Mouse (Mus musculus): ENCODE measurements at regions not wholly inside any gene's neighbourhood (a gene's known extent, or its start where the extent isn't known, plus 50 kb on each side); places are given as distances from the start of the nearest gene placed in this dataset.

DNA sequence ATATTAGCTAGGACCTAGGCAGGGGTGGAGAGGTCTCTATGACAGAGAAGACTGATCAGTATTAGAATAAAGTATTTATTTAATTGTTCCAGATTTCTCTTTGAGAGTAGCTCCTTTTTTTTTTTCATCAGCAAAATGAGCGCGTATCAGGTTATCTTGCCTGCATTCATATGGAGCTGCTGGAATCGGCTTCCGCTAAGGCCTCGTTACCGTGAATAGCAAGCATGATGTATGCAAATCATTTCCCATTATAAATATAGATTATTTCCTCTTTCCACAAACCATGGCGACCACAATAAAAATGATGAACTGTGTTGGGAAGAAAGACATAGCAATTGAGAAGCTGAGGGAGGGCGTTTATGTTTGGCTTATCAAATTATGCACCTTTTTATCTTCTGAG lies 476.7 kb downstream of the Tmem132b start:
- DNase-seq (ENCODE audit: low spot score in 2 of 2), result no peak

- no peak for DNase-seq (ENCODE audit: low spot score in 2 of 2)
These were observed 488.2 kb downstream of the Tmem132b start for GRCm38 (mm10) chr5:126019781-126020180.

DNA sequence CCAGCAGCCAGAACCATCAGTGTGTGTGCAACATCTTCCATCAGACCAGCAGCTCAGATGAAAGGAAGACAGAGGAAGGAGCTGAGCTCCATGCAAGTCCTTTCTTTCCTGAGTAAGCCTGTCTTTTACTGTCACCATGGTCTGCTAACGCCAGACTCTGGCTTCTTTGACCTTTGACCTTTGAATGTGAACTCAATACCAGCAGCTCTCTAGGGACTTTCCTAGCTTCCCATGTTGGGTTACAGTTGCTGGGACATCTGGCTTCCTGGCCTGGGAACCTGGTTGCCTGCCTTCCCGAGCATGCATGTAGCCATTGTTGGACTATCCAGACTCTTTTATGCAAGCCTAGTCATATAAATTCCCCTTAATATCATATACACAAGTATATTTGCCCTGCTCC lies 492.3 kb downstream of the Tmem132b start:
- no peak for DNase-seq (ENCODE audit: low spot score in 2 of 2)

DNA sequence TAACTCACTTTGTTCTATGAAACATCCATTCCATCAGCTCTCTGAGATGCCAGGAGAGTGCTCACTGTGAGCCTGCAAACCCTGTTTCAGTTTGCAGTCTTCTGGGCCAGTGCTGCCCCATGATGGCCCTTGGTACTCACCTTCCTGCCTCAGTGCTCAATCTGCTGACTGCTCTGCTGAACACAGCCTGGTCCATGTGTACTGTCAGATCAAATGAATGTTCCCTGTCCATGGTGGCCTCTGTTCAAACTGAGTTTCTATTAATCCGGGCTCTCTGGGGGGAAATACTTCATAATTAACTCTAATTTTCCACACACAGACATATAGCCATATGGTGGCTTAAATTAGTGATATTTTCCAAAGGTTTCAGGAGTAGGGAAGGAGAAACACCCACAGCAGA lies 503.3 kb downstream of the Tmem132b start:
- no peak for DNase-seq (ENCODE audit: low spot score in 2 of 2)

DNA sequence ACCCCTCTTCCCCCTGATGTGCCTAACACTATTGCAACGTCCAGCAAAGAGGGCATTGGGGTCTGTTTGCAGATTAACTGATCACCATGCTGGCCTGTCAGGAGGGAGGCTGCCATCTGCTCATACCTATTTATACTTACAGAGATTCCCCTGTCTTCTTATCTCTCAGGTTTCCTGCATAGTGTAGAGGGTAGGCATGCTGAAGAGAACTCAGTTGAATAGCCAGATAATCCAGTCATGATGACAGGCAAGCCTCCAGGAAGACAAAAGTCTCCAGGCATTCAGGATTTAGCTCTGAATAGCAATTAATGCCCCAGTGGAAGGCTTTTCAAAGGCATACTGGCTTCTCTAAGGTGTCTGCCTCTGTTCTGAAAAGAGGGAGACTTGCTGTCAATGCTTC lies 505.1 kb downstream of the Tmem132b start:
- no peak for DNase-seq (ENCODE audit: low spot score in 2 of 2)

DNA sequence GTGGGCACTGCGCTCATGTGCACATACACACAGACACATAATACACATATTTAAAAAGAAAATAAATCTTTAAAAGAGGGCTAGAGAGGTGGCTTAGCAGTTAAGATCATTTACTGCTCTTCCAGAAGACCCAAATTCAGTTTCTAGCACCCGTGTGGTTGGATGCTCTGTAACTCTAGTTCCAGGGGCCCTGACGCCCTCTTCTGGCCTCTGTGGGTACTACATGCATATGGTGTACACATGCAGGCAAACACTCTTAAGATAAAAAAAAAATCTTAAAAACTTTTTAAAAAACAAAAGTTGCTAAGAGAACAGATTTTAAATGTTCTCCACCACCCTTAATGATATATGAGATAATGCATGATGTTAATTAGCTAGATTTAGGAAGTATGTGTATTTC lies 514.2 kb downstream of the Tmem132b start:
- no peak for DNase-seq (ENCODE audit: low spot score in 2 of 2)

DNA sequence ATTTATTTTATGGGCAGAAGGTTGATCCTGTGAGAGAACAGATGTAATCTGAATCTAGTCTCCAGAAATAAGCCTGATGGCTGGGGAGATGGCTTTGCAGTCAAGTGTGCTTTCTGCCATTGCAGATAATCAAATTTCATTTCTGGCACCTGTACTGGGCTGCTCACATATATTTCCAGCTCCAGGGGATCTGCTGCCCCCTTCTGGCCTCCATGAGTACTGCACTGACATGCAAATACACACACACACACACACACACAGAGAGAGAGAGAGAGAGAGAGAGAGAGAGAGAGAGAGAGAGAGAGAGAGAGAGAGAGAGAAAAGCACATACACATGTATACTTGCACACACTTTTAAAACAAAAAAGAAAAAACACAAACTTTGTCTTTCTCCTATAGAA lies 532.1 kb downstream of the Tmem132b start:
- no peak for DNase-seq (ENCODE audit: low spot score in 2 of 2)

DNA sequence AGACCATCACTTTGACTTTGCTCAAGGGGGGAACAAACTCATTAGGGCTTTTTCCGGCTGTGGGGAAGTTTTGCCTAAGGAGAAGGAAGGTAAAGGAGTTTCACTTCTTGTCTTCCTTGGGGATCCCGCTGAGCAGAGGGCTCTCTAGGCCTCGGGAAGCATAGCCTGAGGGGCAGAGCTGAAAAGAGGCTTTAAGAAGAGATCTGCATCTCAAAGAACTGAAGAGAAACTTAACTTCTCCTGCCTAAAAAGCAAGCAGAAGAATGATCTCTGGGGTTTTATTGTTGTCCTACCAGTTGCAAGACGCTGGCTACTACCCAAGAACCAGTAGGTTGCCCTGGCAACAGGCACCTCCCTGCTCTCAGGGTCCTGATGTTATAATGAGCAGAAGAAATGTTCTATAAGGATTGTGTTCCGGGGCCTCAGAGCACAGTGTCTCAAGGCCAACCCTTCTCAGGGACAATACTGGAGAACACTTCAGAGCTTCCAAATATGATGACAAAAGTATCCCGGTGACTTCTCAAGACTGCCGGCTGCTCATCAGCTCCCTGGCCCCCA lies 547.8 kb downstream of the Tmem132b start:
- no peak for DNase-seq (ENCODE audit: low spot score in 2 of 2)

- no peak for DNase-seq (ENCODE audit: low spot score in 2 of 2)
These were observed 556.8 kb downstream of the Tmem132b start for GRCm38 (mm10) chr5:126088251-126088914.

- DNase-seq (ENCODE audit: low spot score in 2 of 2), result no peak
These were observed 561.6 kb downstream of the Tmem132b start for GRCm38 (mm10) chr5:126093196-126093595.

DNA sequence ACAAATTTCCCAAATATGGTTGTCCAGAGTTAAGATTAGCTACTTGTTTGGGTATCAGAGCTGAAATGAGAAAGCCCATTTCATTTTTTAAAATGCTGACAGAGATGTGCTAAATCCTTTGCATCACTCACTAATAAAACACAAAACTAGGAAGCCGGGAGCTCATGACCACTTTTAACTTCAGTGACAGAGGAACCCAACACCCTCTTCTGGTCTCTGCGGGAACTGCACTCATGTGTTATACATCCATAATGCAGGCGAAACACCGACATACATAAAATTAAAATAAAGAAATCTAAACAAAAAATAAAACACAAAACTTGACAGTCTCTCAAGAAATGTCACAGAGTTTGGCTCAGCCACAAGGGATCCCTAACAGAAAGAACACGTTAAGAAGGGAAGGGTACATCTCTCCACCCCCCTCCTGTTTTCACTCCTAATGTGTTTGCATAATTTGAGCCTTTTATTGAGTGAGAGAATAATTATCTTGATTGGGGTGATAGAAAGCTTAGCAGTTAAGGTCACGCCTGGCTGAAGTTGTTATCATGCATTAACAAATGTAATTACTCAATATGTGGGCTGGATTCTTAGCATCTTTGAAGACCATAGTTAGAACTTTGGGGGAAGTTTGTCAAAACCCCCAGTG lies 565.2 kb downstream of the Tmem132b start:
- DNase-seq (ENCODE audit: low spot score in 2 of 2), result no peak

- DNase-seq (ENCODE audit: low spot score in 2 of 2), result no peak
These were observed 565.7 kb downstream of the Tmem132b start for GRCm38 (mm10) chr5:126097262-126097628.

GRCm38 (mm10) chr5:126098433-126098832 lies 566.9 kb downstream of the Tmem132b start:
- DNase-seq (ENCODE audit: low spot score in 2 of 2), result no peak

- DNase-seq (ENCODE audit: low spot score in 2 of 2), result no peak
These were observed 568.4 kb downstream of the Tmem132b start for GRCm38 (mm10) chr5:126099931-126100330.

DNA sequence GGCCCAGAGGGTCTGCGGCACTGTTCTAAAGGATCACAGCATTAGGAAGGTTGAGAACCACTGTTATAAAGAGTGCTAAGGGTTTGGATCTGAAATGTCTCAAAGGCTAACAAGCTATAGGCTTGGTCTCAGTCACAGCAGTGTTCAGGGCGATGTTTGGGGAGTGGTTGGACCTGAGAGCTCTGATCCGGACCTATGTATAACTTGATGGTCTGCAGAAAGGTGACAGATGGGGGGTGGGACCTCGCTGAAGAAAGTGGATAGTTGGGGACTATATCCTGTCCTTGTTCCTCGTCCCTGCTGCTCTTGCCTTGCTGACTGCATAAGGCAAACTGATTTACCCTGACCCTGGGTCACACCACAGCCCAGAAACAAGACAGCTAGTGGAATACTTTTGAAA lies 572.9 kb downstream of the Tmem132b start:
- no peak for DNase-seq (ENCODE audit: low spot score in 2 of 2)

DNA sequence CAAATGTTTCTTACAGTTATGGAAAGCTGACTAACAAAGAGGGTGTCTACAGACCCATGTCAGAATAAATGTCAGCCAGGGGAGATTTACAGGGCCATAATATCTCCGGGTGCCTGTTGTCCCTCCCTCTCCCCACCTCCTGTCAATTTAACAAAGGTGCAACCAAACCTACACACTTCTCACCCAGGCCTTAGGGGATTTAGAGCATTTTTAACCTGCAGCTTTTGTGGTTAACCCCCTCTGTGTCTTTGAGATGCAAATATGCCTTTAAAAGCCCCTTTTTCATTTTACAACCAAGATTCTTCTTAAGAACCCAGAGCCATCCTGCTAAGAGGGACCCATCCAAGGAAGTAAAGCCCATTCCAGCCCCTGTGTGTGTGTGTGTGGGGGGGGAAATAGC lies 573.3 kb downstream of the Tmem132b start:
- no peak for DNase-seq (ENCODE audit: low spot score in 2 of 2)

DNA sequence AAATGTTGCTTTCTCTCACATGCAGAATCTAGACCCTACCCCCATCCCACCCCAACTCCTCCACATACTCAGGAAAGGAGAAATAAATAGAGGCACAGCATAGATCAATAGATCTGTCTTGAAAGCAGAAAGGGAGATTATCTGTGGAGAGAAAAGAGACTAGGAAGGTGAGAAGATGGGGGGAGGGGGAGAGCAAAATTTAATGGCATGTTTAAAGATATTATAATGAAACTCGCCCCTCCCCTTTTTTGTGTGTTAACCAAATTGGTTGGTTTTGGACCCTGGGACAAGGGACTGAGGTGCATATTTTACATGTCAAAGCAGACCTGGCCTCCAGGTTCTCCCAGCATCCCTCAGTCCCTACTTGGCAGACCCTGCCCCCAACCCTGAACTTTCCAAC lies 573.9 kb downstream of the Tmem132b start:
- DNase-seq (ENCODE audit: low spot score in 2 of 2), result no peak

DNA sequence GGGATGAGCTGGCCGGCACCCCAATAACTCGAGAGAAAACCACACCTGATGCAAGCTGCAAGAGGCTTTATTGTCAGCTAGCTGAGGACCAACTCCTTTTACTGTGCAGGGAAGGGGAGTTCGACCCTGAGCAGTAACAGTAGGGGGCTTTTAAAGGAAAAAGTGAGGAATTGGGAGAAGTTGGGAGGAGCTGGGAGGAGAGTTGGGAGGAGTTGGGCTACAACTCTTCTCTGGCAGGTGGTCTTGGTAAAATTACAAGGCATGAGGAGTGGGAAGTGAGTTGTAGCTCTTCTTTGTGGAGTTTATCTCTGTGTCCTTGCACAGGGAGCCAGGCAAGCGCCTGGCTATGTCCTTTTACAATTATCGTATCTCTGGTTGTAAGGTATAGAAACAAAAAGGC lies 575.4 kb downstream of the Tmem132b start:
- no peak for DNase-seq (ENCODE audit: low spot score in 2 of 2)

GRCm38 (mm10) chr5:126108837-126109236 lies 577.3 kb downstream of the Tmem132b start:
- DNase-seq (ENCODE audit: low spot score in 2 of 2), result no peak

GRCm38 (mm10) chr5:126117291-126117690 lies 585.7 kb downstream of the Tmem132b start:
- no peak for DNase-seq (ENCODE audit: low spot score in 2 of 2)

DNA sequence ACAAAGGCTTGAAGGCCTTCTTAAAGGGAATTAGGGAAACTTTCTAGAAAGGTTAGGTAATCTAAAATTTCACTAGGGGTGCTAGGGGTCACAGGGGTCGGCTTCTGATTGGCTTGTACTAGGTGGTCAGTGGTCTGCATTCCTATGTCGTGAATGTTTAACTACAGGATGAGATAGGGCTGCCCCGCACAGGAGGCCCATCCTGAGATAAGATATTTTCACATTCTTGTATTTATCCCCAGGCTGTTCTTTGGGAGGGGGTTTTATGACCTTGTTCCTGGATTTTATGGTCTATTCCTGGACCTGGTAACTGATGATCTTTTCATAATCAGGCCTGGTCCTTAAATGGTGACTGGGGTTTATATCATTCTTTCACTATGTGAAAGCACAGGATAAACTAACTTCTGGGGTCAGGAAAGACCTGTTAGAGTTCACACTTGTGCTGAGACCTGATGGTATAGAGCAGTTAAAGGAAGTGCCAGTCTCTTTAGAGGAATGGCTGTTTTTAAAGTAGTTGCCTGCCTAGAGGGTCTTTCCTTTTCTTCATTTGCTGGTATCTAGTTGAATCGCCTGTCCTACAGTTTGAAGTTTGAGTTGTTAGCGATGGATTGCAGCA lies 586.4 kb downstream of the Tmem132b start:
- DNase-seq (ENCODE audit: low spot score in 2 of 2), result no peak

GRCm38 (mm10) chr5:126118731-126119130 lies 587.2 kb downstream of the Tmem132b start:
- DNase-seq (ENCODE audit: low spot score in 2 of 2), result no peak

- no peak for DNase-seq (ENCODE audit: low spot score in 2 of 2)
These were observed 591.6 kb downstream of the Tmem132b start for GRCm38 (mm10) chr5:126123216-126123615.
